Mouse (Mus musculus): ENCODE results near the gene Dhcr24. TPM values are rescaled to one million over a fixed set of nuclear protein-coding genes. Genes with fewer than 3 reads are reported as not detected.

The Dhcr24 gene
- polyA plus RNA-seq, 2 experiments: 20.5 to 52.8 TPM

GRCm38 (mm10) chr4:106593636-106594035 is 32.8 kb downstream of the Dhcr24 start:
- Histone ChIP-seq H3K9me3 (ENCODE audit: control insufficient read depth, low read length) (no peaks in the 10 kb centered on the region), H3K27ac (no peak overlapping the region), H3K4me2 (ENCODE audit: low read depth) (no peak overlapping the region), H3K27me3 (ENCODE audit: control insufficient read depth, insufficient read depth, low read length) (no peaks in the 10 kb centered on the region), H3K9ac (replicated peaks) (no peak overlapping the region), H3K4me3 (ENCODE audit: insufficient read depth in 1 of 2, low read depth in 2 of 2, low read length in 2 of 2) (no peak overlapping the region), H3K4me1 (replicated peaks; ENCODE audit: control insufficient read depth in 2 of 2, insufficient read depth in 2 of 2, low read length in 1 of 2) (no peaks in the 10 kb centered on the region), H3K36me3 (replicated peaks; ENCODE audit: control insufficient read depth, insufficient read depth, low read depth) (no peaks in the 10 kb centered on the region)
- DNase-seq (ENCODE audit: low read depth in 3 of 3, low spot score in 3 of 3): no peak
- WGBS (ENCODE audit: insufficient replicate concordance): 42% methylated on average over 7 of the region's 7 CpGs
- TF ChIP-seq CTCF (IDR thresholded peaks at IDR 0.05; ENCODE audit: low read depth) (peak; percentile 68), EP300 (IDR thresholded peaks at IDR 0.05; ENCODE audit: low read depth) (no peak)
- ATAC-seq (ENCODE audit: insufficient read depth): no peak

- Histone ChIP-seq H3K4me3 (ENCODE audit: insufficient read depth in 1 of 2, low read depth in 2 of 2, low read length in 2 of 2) (no peak overlapping the region), H3K4me1 (replicated peaks; ENCODE audit: control insufficient read depth in 2 of 2, insufficient read depth in 2 of 2, low read length in 1 of 2) (no peaks in the 10 kb centered on the region), H3K27ac (no peak overlapping the region), H3K9ac (replicated peaks) (no peak overlapping the region), H3K9me3 (ENCODE audit: control insufficient read depth, low read length) (no peaks in the 10 kb centered on the region), H3K27me3 (ENCODE audit: control insufficient read depth, insufficient read depth, low read length) (no peaks in the 10 kb centered on the region), H3K36me3 (replicated peaks; ENCODE audit: control insufficient read depth, insufficient read depth, low read depth) (no peaks in the 10 kb centered on the region), H3K4me2 (ENCODE audit: low read depth) (no peak overlapping the region)
- DNase-seq (ENCODE audit: low read depth in 3 of 3, low spot score in 3 of 3) (no peak), ATAC-seq (ENCODE audit: insufficient read depth) (no peak)
- TF ChIP-seq EP300 (IDR thresholded peaks at IDR 0.05; ENCODE audit: low read depth): no peak
- peak; percentile 51 for TF ChIP-seq CTCF (IDR thresholded peaks at IDR 0.05; ENCODE audit: low read depth)
- WGBS (ENCODE audit: insufficient replicate concordance): 47% methylated on average over 3 of the region's 3 CpGs
Observed at GRCm38 (mm10) chr4:106596200-106596599, 35.4 kb downstream of the Dhcr24 start.

GRCm38 (mm10) chr4:106597055-106597454 is 36.2 kb downstream of the Dhcr24 start:
- no peaks in the 10 kb centered on the region for H3K4me1 ChIP-seq (replicated peaks; ENCODE audit: control insufficient read depth in 2 of 2, insufficient read depth in 2 of 2, low read length in 1 of 2)
- H3K9ac ChIP-seq (replicated peaks): no peak overlapping the region
- H3K27ac ChIP-seq: no peak overlapping the region
- H3K4me3 ChIP-seq (ENCODE audit: insufficient read depth in 1 of 2, low read depth in 2 of 2, low read length in 2 of 2): no peak overlapping the region
- TF ChIP-seq CTCF (IDR thresholded peaks at IDR 0.05; ENCODE audit: low read depth) (no peak), EP300 (IDR thresholded peaks at IDR 0.05; ENCODE audit: low read depth) (no peak)
- no peak overlapping the region for H3K4me2 ChIP-seq (ENCODE audit: low read depth)
- WGBS (ENCODE audit: insufficient replicate concordance): 66% methylated on average over 9 of the region's 9 CpGs
- H3K27me3 ChIP-seq (ENCODE audit: control insufficient read depth, insufficient read depth, low read length): no peaks in the 10 kb centered on the region
- DNase-seq (ENCODE audit: low read depth in 3 of 3, low spot score in 3 of 3) (no peak), ATAC-seq (ENCODE audit: insufficient read depth) (no peak)
- H3K9me3 ChIP-seq (ENCODE audit: control insufficient read depth, low read length): no peaks in the 10 kb centered on the region
- H3K36me3 ChIP-seq (replicated peaks; ENCODE audit: control insufficient read depth, insufficient read depth, low read depth): no peaks in the 10 kb centered on the region

- Histone ChIP-seq H3K4me2 (ENCODE audit: low read depth) (no peak overlapping the region), H3K9ac (replicated peaks) (no peak overlapping the region), H3K27ac (no peak overlapping the region), H3K9me3 (ENCODE audit: control insufficient read depth, low read length) (no peaks in the 10 kb centered on the region), H3K27me3 (ENCODE audit: control insufficient read depth, insufficient read depth, low read length) (no peaks in the 10 kb centered on the region), H3K36me3 (replicated peaks; ENCODE audit: control insufficient read depth, insufficient read depth, low read depth) (no peaks in the 10 kb centered on the region), H3K4me3 (ENCODE audit: insufficient read depth in 1 of 2, low read depth in 2 of 2, low read length in 2 of 2) (no peak overlapping the region), H3K4me1 (replicated peaks; ENCODE audit: control insufficient read depth in 2 of 2, insufficient read depth in 2 of 2, low read length in 1 of 2) (no peaks in the 10 kb centered on the region)
- ATAC-seq (ENCODE audit: insufficient read depth): no peak
- WGBS (ENCODE audit: insufficient replicate concordance): 58% methylated on average over 4 of the region's 4 CpGs
- DNase-seq (ENCODE audit: low read depth in 3 of 3, low spot score in 3 of 3): no peak
- TF ChIP-seq EP300 (IDR thresholded peaks at IDR 0.05; ENCODE audit: low read depth) (no peak), CTCF (IDR thresholded peaks at IDR 0.05; ENCODE audit: low read depth) (no peak)
Observed at GRCm38 (mm10) chr4:106597741-106598140, 36.9 kb downstream of the Dhcr24 start.

GRCm38 (mm10) chr4:106599415-106599814 is 38.6 kb downstream of the Dhcr24 start:
- 21% methylated on average over 1 of the region's 1 CpGs for WGBS (ENCODE audit: insufficient replicate concordance)
- no peaks in the 10 kb centered on the region for H3K4me1 ChIP-seq (replicated peaks; ENCODE audit: control insufficient read depth in 2 of 2, insufficient read depth in 2 of 2, low read length in 1 of 2)
- H3K4me2 ChIP-seq (ENCODE audit: low read depth): no peak overlapping the region
- no peak overlapping the region for H3K27ac ChIP-seq
- H3K9me3 ChIP-seq (ENCODE audit: control insufficient read depth, low read length): no peaks in the 10 kb centered on the region
- H3K27me3 ChIP-seq (ENCODE audit: control insufficient read depth, insufficient read depth, low read length): no peaks in the 10 kb centered on the region
- no peak overlapping the region for H3K9ac ChIP-seq (replicated peaks)
- no peak for ATAC-seq (ENCODE audit: insufficient read depth)
- no peak for DNase-seq (ENCODE audit: low read depth in 3 of 3, low spot score in 3 of 3)
- no peak overlapping the region for H3K4me3 ChIP-seq (ENCODE audit: insufficient read depth in 1 of 2, low read depth in 2 of 2, low read length in 2 of 2)
- H3K36me3 ChIP-seq (replicated peaks; ENCODE audit: control insufficient read depth, insufficient read depth, low read depth): no peaks in the 10 kb centered on the region
- TF ChIP-seq CTCF (IDR thresholded peaks at IDR 0.05; ENCODE audit: low read depth): peak; percentile 25; the same call in 1 of the 2 replicates
- TF ChIP-seq EP300 (IDR thresholded peaks at IDR 0.05; ENCODE audit: low read depth): no peak

Data from liver, embryonic 14.5 days (tissue).